In genomic region chr8:117201221-117202017, GRCm38 (mm10) we compare ENCODE assay signal across 11 mouse cellular contexts. TPM values are rescaled to one million over a fixed set of nuclear protein-coding genes. Genes with fewer than 3 reads are reported as not detected.
A peak's percentile ranks its signal among the peaks of the same experiment; 100 is the strongest.
DNase-seq lines count a peak whose midpoint lies in the region; ATAC-seq lines count a peak whose summit lies in the region.
"Had no signal": no experiment of that assay in that cellular context is flagged by ENCODE, and none has a peak within 500 bp of the region (broad histone marks: within the 10 kb centered on the region; RNA-seq: fewer than 3 reads in every experiment).

No protein-coding gene starts in this region.

- DNase-seq in heart, postnatal 4 days, result no peak
- DNase-seq in lung, postnatal 36 days, result no peak
- peak; percentile 9 for DNase-seq in induced T-regulatory cell, adult 2 months (ENCODE audit: low read depth)
- no peak for DNase-seq in adrenal gland, adult 18-20 months (ENCODE audit: low spot score in 2 of 2)
- DNase-seq: B cell, adult 2 months had no signal

- no peak overlapping the region for H3K9ac ChIP-seq in heart, embryonic 11.5 days (ENCODE audit: low read depth, low read length)
- no peak overlapping the region for H3K9ac ChIP-seq in lung, embryonic 16.5 days (ENCODE audit: low read length)
- H3K9ac ChIP-seq: hindbrain, embryonic 14.5 days; limb, embryonic 12.5 days had no signal

- H3K27me3 ChIP-seq in heart, embryonic 11.5 days (ENCODE audit: control insufficient read depth, insufficient read depth, low read length), result no peaks in the 10 kb centered on the region
- no peaks in the 10 kb centered on the region for H3K27me3 ChIP-seq in lung, embryonic 16.5 days (ENCODE audit: control insufficient read depth, insufficient read depth, low read depth, low read length)
- H3K27me3 ChIP-seq: limb, embryonic 12.5 days had no signal

- H3K4me2 ChIP-seq in heart, embryonic 11.5 days, result no peak overlapping the region
- H3K4me2 ChIP-seq in lung, embryonic 16.5 days (ENCODE audit: low read depth, low read length), result no peak overlapping the region
- H3K4me2 ChIP-seq: hindbrain, embryonic 14.5 days; limb, embryonic 12.5 days had no signal

- peaks cover 39% of the 10 kb centered on the region for H3K4me1 ChIP-seq in heart, embryonic 11.5 days (ENCODE audit: control insufficient read depth, insufficient read depth, low read length)
- H3K4me1 ChIP-seq in lung, embryonic 16.5 days (replicated peaks; ENCODE audit: control insufficient read depth, insufficient read depth, low read length), result peaks cover 49% of the 10 kb centered on the region

- peaks cover 9% of the 10 kb centered on the region; the same call in 1 of the 2 replicates for H3K36me3 ChIP-seq in heart, embryonic 11.5 days (ENCODE audit: control insufficient read depth, insufficient read depth, low read length)
- peaks cover 15% of the 10 kb centered on the region for H3K36me3 ChIP-seq in lung, embryonic 16.5 days (ENCODE audit: control insufficient read depth, insufficient read depth, low read length)

- WGBS in heart, embryonic 11.5 days (ENCODE audit: insufficient replicate concordance), result 64% methylated on average over 19 of the region's 19 CpGs
- 60% methylated on average over 19 of the region's 19 CpGs for WGBS in lung, embryonic 16.5 days

- no peak overlapping the region for H3K4me3 ChIP-seq in heart, embryonic 11.5 days (ENCODE audit: low read depth, low read length)
- H3K4me3 ChIP-seq in lung, embryonic 16.5 days (ENCODE audit: low read length), result no peak overlapping the region
- H3K4me3 ChIP-seq: limb, embryonic 12.5 days had no signal

- no peaks in the 10 kb centered on the region for H3K9me3 ChIP-seq in heart, embryonic 11.5 days (replicated peaks; ENCODE audit: control insufficient read depth, low read length)
- H3K9me3 ChIP-seq in lung, embryonic 16.5 days (ENCODE audit: control insufficient read depth, low read length), result no peaks in the 10 kb centered on the region
- H3K9me3 ChIP-seq: limb, embryonic 12.5 days had no signal

- H3K27ac ChIP-seq in heart, embryonic 11.5 days (ENCODE audit: low read depth, low read length), result peak overlapping the region; percentile 70
- H3K27ac ChIP-seq in lung, embryonic 16.5 days (ENCODE audit: low read length), result peak overlapping the region; percentile 97
- H3K27ac ChIP-seq: hindbrain, embryonic 14.5 days had no signal

- no peak for ATAC-seq in heart, embryonic 11.5 days (replicated peaks; ENCODE audit: insufficient number of reproducible peaks, low FRiP score, low TSS enrichment)
- ATAC-seq in lung, embryonic 16.5 days (ENCODE audit: low read depth), result no peak
- ATAC-seq in megakaryocyte-erythroid progenitor cell, adult 5-6 weeks (replicated peaks; ENCODE audit: low FRiP score, low TSS enrichment, poor library complexity, severe bottlenecking), result peak; percentile 24
- ATAC-seq in activated CD4-positive, CD25-positive, alpha-beta regulatory T cell, adult 4 months, result no peak

RNA-seq across cellular contexts. Expression of gene Gan, which starts 43.5 kb away (rescaled TPM):
- polyA plus RNA-seq in heart, embryonic 11.5 days (2014; fragmentation: Nextera tagmentation; extraction: Ambion mirVana), result 1.4 and 1.7 TPM in 2 replicates
- total RNA-seq in heart, postnatal 4 days (2021), result 1 to 10 TPM; 7.4 TPM
- polyA plus RNA-seq in lung, embryonic 16.5 days (2015; fragmentation: Nextera tagmentation; extraction: Ambion mirVana), result 1.8 TPM in 2 replicates
- total RNA-seq in megakaryocyte-erythroid progenitor cell, adult 5-6 weeks (2014; fragmentation: Nextera tagmentation), result 9.9 and 14.3 TPM in 2 replicates
- total RNA-seq in megakaryocyte-erythroid progenitor cell, adult 5-6 weeks (2017), result 4.4 and 6.6 TPM in 2 replicates
- 10 to 100 TPM in 1 of 2 experiments, 1 to 10 TPM in 1; 7.4 to 13.2 TPM for total RNA-seq in adrenal gland, adult 18-20 months (2021)
- 1 to 10 TPM; 2.1 to 2.2 TPM for polyA plus RNA-seq in activated CD4-positive, CD25-positive, alpha-beta regulatory T cell, adult 4 months (2017; shearing (Covaris generic))

RNA-seq across cellular contexts. Expression of gene Cmip, which starts 55.4 kb away (rescaled TPM):
- 8.6 and 9.2 TPM in 2 replicates for polyA plus RNA-seq in heart, embryonic 11.5 days (2014; fragmentation: Nextera tagmentation; extraction: Ambion mirVana)
- total RNA-seq in heart, postnatal 4 days (2021), result 10 to 100 TPM; 32.2 to 34.5 TPM
- 11.3 and 13.0 TPM in 2 replicates for polyA plus RNA-seq in lung, embryonic 16.5 days (2015; fragmentation: Nextera tagmentation; extraction: Ambion mirVana)
- 40.2 and 60.7 TPM in 2 replicates for total RNA-seq in megakaryocyte-erythroid progenitor cell, adult 5-6 weeks (2014; fragmentation: Nextera tagmentation)
- total RNA-seq in megakaryocyte-erythroid progenitor cell, adult 5-6 weeks (2017), result 9.3 and 9.6 TPM in 2 replicates
- total RNA-seq in adrenal gland, adult 18-20 months (2021), result 100 to 1,000 TPM; 115 to 162 TPM
- polyA plus RNA-seq in activated CD4-positive, CD25-positive, alpha-beta regulatory T cell, adult 4 months (2017; shearing (Covaris generic)), result 10 to 100 TPM; 24.3 to 32.6 TPM
